Mouse (Mus musculus): Measurements from ENCODE around the gene Rbm38. TPM values are rescaled to one million over a fixed set of nuclear protein-coding genes. Genes with fewer than 3 reads are reported as not detected.

Gene Rbm38
- polyA plus RNA-seq, 1 experiment from 2014 or later: 92.3 TPM

- peaks cover 39% of the 10 kb centered on the region for H3K27me3 ChIP-seq (ENCODE audit: insufficient read depth, poor library complexity, severe bottlenecking)
- H3K9me3 ChIP-seq: no peaks in the 10 kb centered on the region
- WGBS: under 1% methylated on average over 29 of the region's 29 CpGs
- peak overlapping the region; percentile 56 for H3K4me3 ChIP-seq
- DNase-seq (ENCODE audit: low spot score): peak; percentile 88
- peaks cover 54% of the 10 kb centered on the region for H3K4me1 ChIP-seq (replicated peaks)
- H3K27ac ChIP-seq: peak overlapping the region; percentile 71
- H3K36me3 ChIP-seq: peaks cover 33% of the 10 kb centered on the region
Measured at GRCm38 (mm10) chr2:173019790-173020189, 508 bp upstream of the Rbm38 start.

GRCm38 (mm10) chr2:173021633-173022055, 1.3 kb downstream of the Rbm38 start:
- Histone ChIP-seq H3K27ac (peak overlapping the region; percentile 96), H3K9me3 (no peaks in the 10 kb centered on the region), H3K36me3 (peaks cover 33% of the 10 kb centered on the region), H3K27me3 (ENCODE audit: insufficient read depth, poor library complexity, severe bottlenecking) (peaks cover 39% of the 10 kb centered on the region), H3K4me3 (peak overlapping the region; percentile 86), H3K4me1 (replicated peaks) (peaks cover 73% of the 10 kb centered on the region)
- under 1% methylated on average over 54 of the region's 54 CpGs for WGBS
- peak; percentile 92 for DNase-seq (ENCODE audit: low spot score)

- peaks cover 35% of the 10 kb centered on the region for H3K27me3 ChIP-seq (ENCODE audit: insufficient read depth, poor library complexity, severe bottlenecking)
- peaks cover 38% of the 10 kb centered on the region for H3K36me3 ChIP-seq
- under 1% methylated on average over 50 of the region's 51 CpGs for WGBS
- H3K27ac ChIP-seq: peak overlapping the region; percentile 96
- DNase-seq (ENCODE audit: low spot score): peak; percentile 73
- H3K9me3 ChIP-seq: no peaks in the 10 kb centered on the region
- peaks cover 78% of the 10 kb centered on the region for H3K4me1 ChIP-seq (replicated peaks)
- H3K4me3 ChIP-seq: peak overlapping the region; percentile 86
Measured at GRCm38 (mm10) chr2:173022056-173022681, 1.9 kb downstream of the Rbm38 start.

GRCm38 (mm10) chr2:173022813-173023212, 2.5 kb downstream of the Rbm38 start:
- 34% methylated on average over 10 of the region's 10 CpGs for WGBS
- Histone ChIP-seq H3K4me1 (replicated peaks) (peaks cover 85% of the 10 kb centered on the region), H3K9me3 (no peaks in the 10 kb centered on the region), H3K36me3 (peaks cover 45% of the 10 kb centered on the region), H3K4me3 (peak overlapping the region; percentile 86), H3K27me3 (ENCODE audit: insufficient read depth, poor library complexity, severe bottlenecking) (peaks cover 30% of the 10 kb centered on the region), H3K27ac (peak overlapping the region; percentile 96)
- DNase-seq (ENCODE audit: low spot score): no peak

GRCm38 (mm10) chr2:173023371-173023851, 3.1 kb downstream of the Rbm38 start:
- Histone ChIP-seq H3K27ac (peak overlapping the region; percentile 96), H3K4me1 (replicated peaks) (peaks cover 89% of the 10 kb centered on the region), H3K36me3 (peaks cover 51% of the 10 kb centered on the region), H3K27me3 (ENCODE audit: insufficient read depth, poor library complexity, severe bottlenecking) (peaks cover 26% of the 10 kb centered on the region), H3K9me3 (no peaks in the 10 kb centered on the region), H3K4me3 (peak overlapping the region; percentile 86)
- WGBS: 86% methylated on average over 7 of the region's 7 CpGs
- DNase-seq (ENCODE audit: low spot score): no peak

GRCm38 (mm10) chr2:173023966-173024365, 3.7 kb downstream of the Rbm38 start:
- WGBS: 78% methylated on average over 4 of the region's 4 CpGs
- DNase-seq (ENCODE audit: low spot score): no peak
- H3K4me1 ChIP-seq (replicated peaks): peaks cover 89% of the 10 kb centered on the region
- H3K27me3 ChIP-seq (ENCODE audit: insufficient read depth, poor library complexity, severe bottlenecking): peaks cover 21% of the 10 kb centered on the region
- H3K9me3 ChIP-seq: no peaks in the 10 kb centered on the region
- H3K36me3 ChIP-seq: peaks cover 56% of the 10 kb centered on the region
- H3K4me3 ChIP-seq: peak overlapping the region; percentile 86
- H3K27ac ChIP-seq: peak overlapping the region; percentile 45; the same call in 1 of the 2 replicates

GRCm38 (mm10) chr2:173024392-173024791, 4.1 kb downstream of the Rbm38 start:
- no peak for DNase-seq (ENCODE audit: low spot score)
- peaks cover 87% of the 10 kb centered on the region for H3K4me1 ChIP-seq (replicated peaks)
- H3K4me3 ChIP-seq: peak overlapping the region; percentile 86; the same call in 1 of the 2 replicates

GRCm38 (mm10) chr2:173024938-173025337, 4.6 kb downstream of the Rbm38 start:
- H3K27me3 ChIP-seq (ENCODE audit: insufficient read depth, poor library complexity, severe bottlenecking): peaks cover 14% of the 10 kb centered on the region
- H3K4me3 ChIP-seq: peak overlapping the region; percentile 86; the same call in 1 of the 2 replicates
- H3K36me3 ChIP-seq: peaks cover 66% of the 10 kb centered on the region
- peak overlapping the region; percentile 71 for H3K27ac ChIP-seq
- DNase-seq (ENCODE audit: low spot score): peak; percentile 50
- peaks cover 81% of the 10 kb centered on the region for H3K4me1 ChIP-seq (replicated peaks)
- WGBS: 24% methylated on average over 4 of the region's 4 CpGs
- H3K9me3 ChIP-seq: no peaks in the 10 kb centered on the region

More at GRCm38 (mm10) chr2:173024392-173024791, 4.1 kb downstream of the Rbm38 start:
- Histone ChIP-seq H3K36me3 (peaks cover 61% of the 10 kb centered on the region), H3K9me3 (no peaks in the 10 kb centered on the region), H3K27ac (peak overlapping the region; percentile 71), H3K27me3 (ENCODE audit: insufficient read depth, poor library complexity, severe bottlenecking) (peaks cover 17% of the 10 kb centered on the region)
- WGBS: 67% methylated on average over 8 of the region's 8 CpGs

- Histone ChIP-seq H3K9me3 (no peaks in the 10 kb centered on the region), H3K27ac (0 out of 2 replicates have a peak overlapping the region, but pooled peaks have one; percentile 71)
- WGBS: 88% methylated on average over 5 of the region's 5 CpGs
Measured at GRCm38 (mm10) chr2:173026286-173026685, 6.0 kb downstream of the Rbm38 start.

GRCm38 (mm10) chr2:173026688-173027131, 6.4 kb downstream of the Rbm38 start:
- H3K9me3 ChIP-seq: no peaks in the 10 kb centered on the region
- no peak overlapping the region for H3K4me3 ChIP-seq
- DNase-seq (ENCODE audit: low spot score): no peak
- 85% methylated on average over 3 of the region's 3 CpGs for WGBS
- 0 out of 2 replicates have a peak overlapping the region, but pooled peaks have one; percentile 71 for H3K27ac ChIP-seq
- no peaks in the 10 kb centered on the region for H3K27me3 ChIP-seq (ENCODE audit: insufficient read depth, poor library complexity, severe bottlenecking)
- H3K36me3 ChIP-seq: peaks cover 84% of the 10 kb centered on the region
- peaks cover 71% of the 10 kb centered on the region for H3K4me1 ChIP-seq (replicated peaks)

More at GRCm38 (mm10) chr2:173026286-173026685, 6.0 kb downstream of the Rbm38 start:
- Histone ChIP-seq H3K36me3 (peaks cover 80% of the 10 kb centered on the region), H3K4me1 (replicated peaks) (peaks cover 72% of the 10 kb centered on the region), H3K27me3 (ENCODE audit: insufficient read depth, poor library complexity, severe bottlenecking) (peaks cover 1% of the 10 kb centered on the region; the same call in 1 of the 2 replicates), H3K4me3 (no peak overlapping the region)
- no peak for DNase-seq (ENCODE audit: low spot score)

- Histone ChIP-seq H3K4me3 (no peak overlapping the region), H3K9me3 (no peaks in the 10 kb centered on the region), H3K27ac (peak overlapping the region; percentile 5; the same call in 1 of the 2 replicates), H3K27me3 (ENCODE audit: insufficient read depth, poor library complexity, severe bottlenecking) (no peaks in the 10 kb centered on the region), H3K36me3 (peaks cover 90% of the 10 kb centered on the region), H3K4me1 (replicated peaks) (peaks cover 68% of the 10 kb centered on the region)
- DNase-seq (ENCODE audit: low spot score): no peak
- WGBS: 92% methylated on average over 6 of the region's 6 CpGs
Measured at GRCm38 (mm10) chr2:173027169-173027823, 7.0 kb downstream of the Rbm38 start.

GRCm38 (mm10) chr2:173027824-173028495, 7.7 kb downstream of the Rbm38 start:
- Histone ChIP-seq H3K36me3 (peaks cover 96% of the 10 kb centered on the region), H3K4me3 (no peak overlapping the region), H3K4me1 (replicated peaks) (peaks cover 61% of the 10 kb centered on the region), H3K9me3 (no peaks in the 10 kb centered on the region), H3K27me3 (ENCODE audit: insufficient read depth, poor library complexity, severe bottlenecking) (no peaks in the 10 kb centered on the region), H3K27ac (peak overlapping the region; percentile 5; the same call in 1 of the 2 replicates)
- 81% methylated on average over 4 of the region's 4 CpGs for WGBS
- DNase-seq (ENCODE audit: low spot score): no peak

All from hindbrain, embryonic 10.5 days (tissue).